Mouse (Mus musculus) spleen, adult 12 weeks (tissue): Measurements from ENCODE around the gene Foxm1.

Experiments
- DNase-seq: peaks from one replicate; pipeline ENCODE4 v3.0.0; 2022; ENCODE audit warnings: low spot score

The Foxm1 gene

GRCm38 (mm10) chr6:128362381-128363006 is at the start of gene Foxm1, which contains the start of gene Rhno1:
Gene Foxm1, plus strand, starts transcription at chr6:128362967.
Gene Rhno1, minus strand, starts transcription at chr6:128362911.
- peak; percentile 76 for DNase-seq

DNA sequence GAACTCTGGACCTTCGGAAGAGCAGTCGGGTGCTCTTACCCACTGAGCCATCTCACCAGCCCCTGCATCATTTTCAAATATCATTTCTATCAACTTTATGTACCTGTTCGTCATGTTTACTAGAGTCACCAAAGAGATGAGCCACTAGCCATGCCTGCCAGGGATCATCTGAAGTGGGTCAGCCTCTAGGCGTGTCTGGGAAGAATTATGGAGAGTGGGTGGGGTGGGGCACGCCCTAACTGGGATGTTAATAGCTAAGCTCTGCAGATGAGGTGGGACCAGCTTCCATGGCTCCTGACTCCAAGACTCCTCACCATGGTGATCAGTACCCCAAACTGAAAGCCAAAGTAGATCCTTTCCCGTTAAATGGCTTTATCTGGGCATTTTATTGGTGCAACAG is 48.0 kb upstream of the Foxm1 start:
- no peak for DNase-seq

DNA sequence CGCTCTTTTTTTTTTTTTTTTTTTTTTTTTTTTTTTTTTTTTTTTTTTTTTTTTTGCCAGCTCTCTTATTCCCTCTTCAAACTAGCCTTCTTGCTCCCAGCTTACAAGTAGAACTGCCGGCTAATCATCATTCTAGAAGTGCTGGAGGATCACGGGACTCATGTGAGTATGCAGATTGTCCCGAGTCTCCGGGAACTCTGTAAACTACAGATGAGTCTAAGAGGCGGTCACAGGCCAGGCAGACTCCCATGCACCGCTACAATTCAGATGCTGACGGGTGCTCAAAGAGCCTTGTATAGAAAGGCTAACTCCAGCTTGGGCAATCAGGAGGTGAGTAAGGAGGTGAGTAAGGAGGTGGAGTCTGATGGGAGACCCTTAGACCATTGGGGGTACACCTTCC is 47.2 kb upstream of the Foxm1 start:
- DNase-seq = no peak

DNA sequence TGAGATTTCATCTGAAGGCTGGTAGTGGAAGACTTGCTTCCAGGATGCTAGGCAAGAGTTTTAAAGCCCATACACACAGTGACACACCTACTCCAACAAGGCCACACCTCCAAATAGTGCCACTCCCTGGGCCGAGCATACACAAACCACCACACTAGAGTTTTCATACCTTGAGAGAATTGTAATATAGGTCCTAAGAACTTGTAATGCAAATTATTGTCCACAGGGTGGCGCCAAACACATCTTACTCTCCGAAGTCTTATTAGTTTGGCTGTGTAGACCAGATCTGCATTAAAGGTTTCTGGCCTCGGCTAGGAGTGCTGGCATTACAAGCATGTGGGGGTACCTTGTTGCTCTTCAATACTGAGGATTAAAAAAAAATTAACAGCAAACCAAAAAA is 44.5 kb upstream of the Foxm1 start:
- DNase-seq = peak; percentile 23

DNA sequence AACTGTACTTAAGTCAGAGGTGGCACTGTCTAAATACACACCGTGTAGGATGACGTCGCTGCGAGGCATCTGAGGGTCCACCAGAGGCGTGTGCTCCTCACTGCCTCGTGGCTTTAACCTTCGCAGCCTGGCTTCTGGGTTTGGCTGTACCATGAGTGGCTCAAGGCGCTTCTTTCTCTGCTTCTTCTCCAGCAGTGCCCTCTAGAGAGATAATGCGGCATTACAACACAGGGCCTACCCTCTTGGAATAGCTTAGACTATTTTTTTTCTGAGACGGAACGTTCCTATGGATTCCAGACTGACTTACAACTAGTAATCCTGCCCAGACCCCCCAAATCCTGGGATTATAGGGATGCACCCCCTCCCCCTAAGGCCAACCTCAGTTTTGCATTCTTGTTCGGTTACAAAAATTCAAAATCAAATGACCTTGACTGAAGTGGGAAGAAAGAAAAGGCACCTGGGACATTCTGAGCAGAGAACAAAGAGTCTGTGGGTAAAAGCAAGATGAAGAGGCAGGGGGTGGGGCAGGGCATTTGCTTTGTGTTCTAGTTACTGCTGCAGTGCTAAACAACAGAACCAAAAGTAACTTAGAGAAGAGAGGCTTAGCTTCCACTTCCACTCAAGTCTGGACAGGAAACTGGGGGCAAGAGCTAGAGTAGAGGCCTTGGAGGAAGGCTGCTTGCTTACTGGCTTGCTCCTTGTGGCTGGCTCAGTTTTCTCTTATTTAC is 28.2 kb upstream of the Foxm1 start:
- DNase-seq = peak; percentile 28

- DNase-seq = no peak
These were observed 25.3 kb upstream of the Foxm1 start for GRCm38 (mm10) chr6:128337467-128337866.

DNA sequence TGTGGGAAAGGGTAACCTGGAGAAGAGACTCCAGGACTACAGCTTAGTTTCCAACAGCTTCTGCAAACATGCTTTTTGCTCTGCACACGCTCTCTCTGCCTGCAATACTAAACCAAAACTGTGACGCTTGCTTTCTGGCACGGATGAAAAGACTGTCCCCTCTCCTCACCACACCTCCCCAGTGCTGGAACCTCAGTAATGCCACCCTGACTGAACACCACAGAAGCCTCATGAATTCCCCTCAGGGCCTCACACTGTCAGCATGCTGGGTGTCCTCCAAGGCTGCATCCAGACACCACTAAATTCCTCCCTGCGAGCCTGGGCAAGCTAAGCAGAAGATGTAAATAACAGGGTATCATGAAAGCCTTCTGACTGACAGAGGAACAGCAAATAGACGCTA is 23.9 kb upstream of the Foxm1 start:
- no peak for DNase-seq

GRCm38 (mm10) chr6:128341956-128342723 is 20.6 kb upstream of the Foxm1 start:
- DNase-seq = no peak

DNA sequence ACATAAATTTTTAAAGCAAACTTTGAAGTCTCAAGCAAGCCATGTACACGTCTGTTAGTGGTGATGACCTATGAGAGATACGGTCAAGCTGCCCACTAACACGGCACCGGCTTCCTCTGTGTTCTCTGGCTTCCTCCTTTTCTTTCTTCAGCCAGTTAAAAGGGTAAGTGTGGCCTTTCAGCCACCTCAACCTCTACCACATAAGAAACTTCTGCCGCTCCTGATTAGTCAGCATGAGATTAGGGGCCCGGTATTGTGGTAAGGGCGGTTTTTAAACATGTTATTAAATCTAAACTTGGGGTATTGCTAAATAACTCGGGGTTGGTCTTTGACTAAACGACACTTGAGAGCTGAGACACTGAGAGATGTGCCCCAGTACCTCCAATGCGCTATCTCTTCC is 17.1 kb upstream of the Foxm1 start:
- DNase-seq = no peak

- DNase-seq = no peak
These were observed 16.0 kb upstream of the Foxm1 start for GRCm38 (mm10) chr6:128346782-128347181.

GRCm38 (mm10) chr6:128349711-128350110 is 13.1 kb upstream of the Foxm1 start:
- no peak for DNase-seq

- DNase-seq = no peak
These were observed 8.6 kb upstream of the Foxm1 start for GRCm38 (mm10) chr6:128354140-128354539.

GRCm38 (mm10) chr6:128355201-128355681 is 7.5 kb upstream of the Foxm1 start:
- DNase-seq = peak; percentile 14

DNA sequence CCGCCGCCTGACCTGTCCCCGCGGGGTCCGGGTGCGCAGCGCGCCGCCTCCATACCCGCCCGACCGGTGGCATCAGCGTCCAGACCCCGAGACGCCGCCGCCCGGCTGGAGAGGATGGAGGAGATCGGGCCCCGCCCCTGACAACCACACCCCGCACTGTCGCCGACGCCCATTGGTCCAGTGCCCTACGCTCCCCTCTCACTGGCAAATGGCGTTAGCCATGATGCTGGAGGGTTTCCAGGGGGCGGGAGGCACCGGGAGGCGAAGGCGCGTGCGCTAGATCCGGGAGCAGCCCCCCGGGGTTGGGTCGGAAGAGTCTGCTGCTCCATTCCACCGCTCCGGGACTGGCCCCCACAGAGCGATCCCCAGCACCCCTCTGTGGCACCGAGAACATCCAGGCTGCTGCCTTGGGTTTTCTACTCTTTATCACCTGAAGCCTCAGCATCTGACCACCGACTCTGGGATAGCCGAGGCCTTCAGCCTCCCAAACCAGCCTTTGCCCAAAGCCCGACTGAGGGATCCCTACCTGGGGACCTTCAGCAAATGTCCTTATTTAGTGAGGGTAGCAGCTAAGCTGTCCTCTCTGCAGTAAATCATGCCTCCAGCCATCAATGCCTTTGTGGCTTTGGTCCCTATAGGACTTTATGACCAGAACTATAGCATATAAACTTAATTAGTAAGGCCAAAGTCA is 6.9 kb upstream of the Foxm1 start, which contains the start of gene Tulp3:
Gene Tulp3 (minus strand): TSS at position 126 of the 691 bp plus-strand sequence.
- peak; percentile 84 for DNase-seq

DNA sequence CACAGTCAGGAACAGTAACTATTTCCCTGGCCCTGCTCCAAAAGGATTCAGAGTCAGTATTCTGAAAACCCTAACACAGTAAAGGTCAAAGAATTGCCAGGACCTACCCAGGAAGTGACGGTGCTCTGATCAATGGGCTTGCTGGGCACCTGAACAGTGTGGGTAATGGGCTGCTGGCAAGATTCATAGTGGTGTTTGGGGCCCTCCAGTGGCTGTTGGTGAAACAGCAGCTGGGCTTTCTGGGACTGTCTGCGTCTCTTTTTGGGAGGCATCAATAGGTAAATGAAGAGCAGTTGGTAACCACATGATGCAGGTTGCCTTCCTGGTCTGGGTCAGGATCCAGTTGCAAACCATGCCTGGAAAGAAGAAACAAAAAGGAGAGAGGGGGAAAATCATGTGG is 3.8 kb upstream of the Foxm1 start:
- peak; percentile 27 for DNase-seq

- DNase-seq = no peak
These were observed 866 bp upstream of the Foxm1 start for GRCm38 (mm10) chr6:128361901-128362300.

DNA sequence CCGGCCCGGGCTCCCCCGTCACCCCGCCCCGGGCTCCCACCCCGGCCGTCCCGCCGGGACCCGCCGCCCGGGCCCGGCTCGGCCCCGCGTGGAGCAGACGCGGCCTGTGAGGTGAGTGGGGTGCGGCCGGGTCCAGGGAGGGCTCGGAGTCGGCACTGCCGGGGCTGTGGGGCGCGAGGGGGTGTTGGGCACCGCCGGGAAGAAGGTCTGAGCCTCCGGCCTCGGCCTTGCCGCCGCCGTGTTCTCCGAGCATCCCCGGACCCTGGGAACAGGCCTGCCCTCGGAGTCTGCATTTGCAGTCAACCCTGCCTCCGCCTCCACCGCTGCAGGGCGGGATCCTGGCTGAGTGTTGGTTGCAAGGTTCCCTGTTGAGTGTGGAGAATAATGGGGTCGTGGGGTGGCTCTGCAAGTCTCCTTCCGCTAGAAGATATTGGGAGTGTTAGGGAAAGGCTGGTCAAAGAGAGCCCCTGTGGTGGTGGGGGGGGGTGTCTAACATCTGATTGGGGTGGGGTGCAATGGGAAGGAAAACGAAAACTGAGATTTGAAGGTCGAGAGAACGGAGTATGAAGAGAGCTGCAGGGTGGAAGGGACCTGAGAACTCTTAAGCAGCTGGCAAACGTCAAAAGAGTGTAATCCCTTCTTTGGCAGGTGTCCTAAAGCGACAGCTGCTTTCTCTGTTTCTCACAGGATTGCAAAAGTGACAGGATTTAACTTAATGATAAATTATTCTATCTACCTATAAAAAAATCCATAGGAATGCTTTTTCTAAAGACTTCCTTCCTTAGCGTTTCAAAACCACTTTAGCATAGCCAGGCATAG is 449 bp downstream of the Foxm1 start:
- no peak for DNase-seq

DNA sequence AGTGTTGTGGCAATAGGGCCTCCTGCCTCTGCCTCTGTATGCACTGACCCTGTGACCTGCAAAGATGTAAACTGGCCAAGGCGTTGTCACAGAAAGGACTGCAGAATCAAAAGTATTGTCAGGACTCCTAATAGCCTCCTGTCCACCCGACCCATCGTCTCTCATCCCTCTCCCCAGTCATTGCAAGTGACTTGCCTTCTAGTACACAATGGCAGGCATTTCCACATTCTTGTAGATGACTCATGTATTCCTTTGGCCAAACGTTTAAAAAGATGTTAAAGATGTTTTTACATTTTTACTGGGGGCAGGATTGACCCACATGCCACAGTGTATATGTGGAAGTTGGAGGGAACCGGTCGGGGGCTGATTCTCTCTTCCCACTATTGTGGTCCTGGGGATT is 2.0 kb downstream of the Foxm1 start:
- DNase-seq = no peak

DNA sequence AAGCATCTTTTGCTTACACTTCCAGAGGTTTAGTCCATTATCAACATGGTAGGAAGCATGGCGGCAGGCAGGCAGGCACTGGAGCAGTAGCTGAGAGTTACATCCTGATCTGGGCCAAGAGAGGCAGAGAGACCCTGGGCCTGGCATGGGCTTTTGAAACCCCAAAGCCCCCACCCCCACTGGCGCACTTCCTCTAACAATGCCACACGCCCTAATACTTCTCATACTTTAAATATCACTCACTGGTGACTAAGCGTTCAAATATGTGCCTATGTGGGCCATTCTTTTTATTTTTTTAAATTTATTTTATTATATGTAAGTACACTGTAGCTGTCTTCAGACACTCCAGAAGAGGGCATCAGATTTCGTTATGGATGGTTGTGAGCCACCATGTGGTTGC is 3.7 kb downstream of the Foxm1 start:
- no peak for DNase-seq

DNA sequence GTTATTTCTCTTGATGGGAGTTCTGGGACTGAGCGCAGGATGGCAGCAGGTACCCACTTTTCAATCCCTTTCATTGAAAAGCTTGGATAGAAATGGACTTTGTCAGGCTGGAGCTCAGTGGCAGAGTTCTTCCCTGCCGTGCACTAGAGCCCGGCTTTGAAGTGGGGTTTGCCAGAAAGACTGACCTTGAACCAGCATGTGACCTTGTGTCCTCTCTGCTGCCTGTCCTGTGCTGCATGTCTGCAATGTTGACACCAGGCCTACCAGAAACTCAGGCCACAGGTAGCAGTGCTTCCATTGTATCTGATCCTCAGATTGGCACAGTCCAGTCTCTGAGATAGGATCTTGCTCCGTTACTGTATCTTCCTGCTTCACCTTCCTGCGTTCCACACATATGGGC is 7.3 kb downstream of the Foxm1 start:
- DNase-seq = no peak

GRCm38 (mm10) chr6:128375192-128375591 is 12.4 kb downstream of the Foxm1 start, which contains the start of the genes Tex52 and Gm44596:
Gene Tex52, plus strand, starts transcription at chr6:128375456.
Gene Gm44596, plus strand, starts transcription at chr6:128375503.
- no peak for DNase-seq
